Mouse (Mus musculus) liver, embryonic 14.5 days (tissue): Measurements from ENCODE around the gene Nup93.

Experiments used
- CTCF ChIP-seq: IDR thresholded peaks from 2 replicates; pipeline ENCODE4 v1.5.1; 2016; ENCODE audit warnings: antibody characterized with exemption, low read depth, control low read depth
- EP300 ChIP-seq: IDR thresholded peaks from 2 replicates; pipeline ENCODE4 v1.6.1; 2016; ENCODE audit warnings: antibody characterized with exemption, low read depth

- no peak for TF ChIP-seq EP300
- TF ChIP-seq CTCF = no peak
These were observed 108.7 kb downstream of the Nup93 start for GRCm38 (mm10) chr8:94323041-94323440.
